Mouse (Mus musculus): ENCODE data around the gene Cfap73. TPM values are rescaled to one million over a fixed set of nuclear protein-coding genes. Genes with fewer than 3 reads are reported as not detected.

The Cfap73 gene
- total RNA-seq, 2 experiments from 2014 or later, result not detected

DNA sequence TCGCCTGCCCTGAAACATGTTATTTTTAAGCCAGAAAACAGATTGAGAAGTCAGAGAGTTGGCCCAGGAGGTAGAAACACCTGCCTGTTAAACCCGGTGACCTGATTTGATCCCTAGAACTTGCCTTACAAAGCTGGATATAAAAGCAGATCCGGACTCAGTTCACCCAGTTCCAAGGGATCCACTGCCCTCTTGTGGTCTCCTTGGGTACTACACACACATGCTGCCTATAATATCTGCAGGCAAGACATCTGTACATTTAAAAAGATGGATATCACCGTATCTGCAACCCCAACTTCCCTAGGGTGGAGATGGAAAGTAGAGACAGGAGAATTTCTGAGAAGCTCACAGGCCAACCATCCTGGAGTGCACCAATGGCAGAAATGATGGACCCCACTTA, 18.1 kb downstream of the Cfap73 start:
- ATAC-seq (replicated peaks; ENCODE audit: poor library complexity), result no peak

DNA sequence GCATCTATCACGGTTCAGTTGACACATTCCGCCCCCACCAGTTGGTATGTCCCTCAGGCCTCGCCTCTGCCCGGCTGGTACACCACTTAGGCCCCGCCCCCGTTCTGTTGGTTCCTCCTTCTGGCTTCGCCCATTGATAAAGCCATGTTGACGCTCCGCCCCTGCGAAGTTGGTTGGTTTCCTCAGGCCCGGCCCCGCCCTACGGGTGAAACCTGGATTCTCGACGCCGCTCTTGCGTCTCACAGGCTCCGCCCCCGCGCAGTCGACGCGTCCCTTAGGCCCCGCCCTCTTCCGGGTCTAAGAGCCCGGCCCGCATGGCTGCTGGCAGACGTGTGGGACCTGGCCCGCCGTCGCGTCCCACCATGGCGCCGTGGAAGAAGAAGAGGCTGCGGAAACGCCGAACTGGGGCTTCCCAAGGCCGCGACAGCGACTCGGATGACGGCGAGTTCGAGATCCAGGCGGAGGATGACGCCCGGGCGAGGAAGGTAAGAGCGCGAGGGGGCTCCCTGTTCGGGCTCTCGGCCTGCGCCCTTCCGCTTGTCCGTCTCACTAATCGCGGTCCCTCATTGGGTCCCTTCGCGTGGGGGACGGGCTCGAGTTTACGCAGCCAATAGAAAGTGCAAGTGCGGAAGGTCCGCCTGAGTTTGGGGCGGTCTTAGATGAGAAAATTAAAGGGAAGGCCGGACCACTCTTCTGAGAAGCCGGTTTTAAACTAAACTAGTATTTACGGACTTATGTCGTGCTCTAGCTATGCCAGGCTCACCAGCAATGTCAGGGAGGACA, 21.0 kb downstream of the Cfap73 start:
- peak; percentile 83 for ATAC-seq (replicated peaks; ENCODE audit: poor library complexity)

DNA sequence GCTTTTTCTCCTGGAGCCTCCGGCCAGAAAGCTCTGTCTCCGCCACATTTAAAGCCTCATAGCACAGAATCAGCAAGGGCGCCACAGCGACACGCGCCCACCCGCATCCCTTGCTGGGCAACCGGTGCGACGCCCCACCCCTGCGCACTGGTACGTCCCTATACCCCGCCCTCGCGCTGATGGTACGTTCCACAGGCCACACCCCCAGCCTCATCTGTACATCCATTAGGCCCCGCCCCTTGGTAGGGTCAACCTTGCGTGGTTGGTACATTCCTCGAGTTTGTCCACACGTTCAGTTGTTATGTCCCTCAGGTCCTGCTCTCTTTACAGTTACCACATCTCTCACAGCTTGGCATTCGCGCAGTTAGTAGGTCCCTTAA, 21.6 kb downstream of the Cfap73 start, which contains the start of the genes Rita1 and Ddx54:
Gene Rita1, minus strand, starts transcription at position 148 of the 380 bp plus-strand sequence.
Gene Ddx54, plus strand, starts transcription at position 298 of the 380 bp plus-strand sequence.
- ATAC-seq (replicated peaks; ENCODE audit: poor library complexity), result peak; percentile 77

DNA sequence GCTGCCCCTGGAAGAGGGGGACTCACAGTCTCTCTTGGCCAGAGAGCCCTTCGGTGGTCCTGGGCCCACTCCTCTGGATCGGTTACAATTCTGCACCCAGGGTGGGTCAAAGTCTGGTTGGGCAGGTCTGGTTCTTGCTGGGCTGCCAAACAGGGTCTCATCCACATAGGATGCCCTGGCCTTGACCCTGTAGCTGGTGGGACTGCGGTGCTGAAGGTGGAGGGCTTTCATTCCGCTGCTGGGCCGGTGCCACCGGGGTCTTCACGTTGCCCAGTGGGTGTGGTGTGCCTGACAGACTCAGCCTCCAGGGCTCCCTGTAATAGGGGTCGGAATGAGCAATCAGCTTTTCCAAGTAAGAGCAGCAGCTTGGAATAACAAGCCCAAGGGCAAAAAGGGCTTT, 22.6 kb downstream of the Cfap73 start:
- no peak for ATAC-seq (replicated peaks; ENCODE audit: poor library complexity)

DNA sequence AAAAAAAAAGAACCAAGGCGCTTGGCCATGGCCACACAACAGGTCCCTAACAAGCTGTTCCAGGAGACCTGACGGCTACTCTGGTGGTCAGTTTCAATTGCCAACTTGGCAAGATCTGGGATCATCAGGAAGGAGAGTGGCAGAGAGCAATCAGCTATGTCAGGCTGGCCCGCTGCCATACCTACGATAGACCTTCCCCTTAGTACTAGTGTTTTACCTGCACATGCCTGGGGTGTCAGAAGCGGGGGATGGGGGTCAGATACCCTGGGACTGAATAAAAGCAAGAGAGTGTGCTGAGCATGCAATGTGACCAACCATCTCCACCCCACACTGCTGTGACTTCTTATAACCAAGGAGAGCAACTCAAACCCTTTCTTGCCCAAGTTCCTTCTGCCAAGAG, 23.1 kb downstream of the Cfap73 start:
- ATAC-seq (replicated peaks; ENCODE audit: poor library complexity), result no peak

DNA sequence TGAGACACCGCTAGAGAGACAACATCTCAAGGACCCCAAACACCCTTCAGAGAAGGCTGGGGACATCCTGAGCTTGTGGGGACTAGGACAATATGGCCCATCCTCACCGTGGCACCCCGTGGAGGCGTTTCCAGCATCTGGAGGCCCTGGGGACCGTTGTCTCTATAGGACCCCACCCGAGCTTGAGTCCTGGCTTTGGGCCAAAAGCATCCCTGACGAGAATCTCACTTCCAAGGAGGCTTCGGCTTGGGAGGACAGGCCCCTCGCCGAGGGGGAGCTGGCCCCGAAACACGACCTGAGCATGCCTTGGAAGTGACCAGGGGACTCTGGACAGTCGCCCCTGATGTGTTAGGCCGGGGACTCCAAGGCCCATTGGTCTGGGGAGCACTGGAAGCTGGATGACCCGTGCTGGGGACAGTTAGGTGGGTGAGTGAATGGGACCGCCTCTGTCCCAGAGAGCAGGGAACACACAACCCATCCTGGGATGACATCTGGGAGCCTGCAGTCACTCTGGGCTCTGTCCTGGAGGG, 24.7 kb downstream of the Cfap73 start:
- no peak for ATAC-seq (replicated peaks; ENCODE audit: poor library complexity)

DNA sequence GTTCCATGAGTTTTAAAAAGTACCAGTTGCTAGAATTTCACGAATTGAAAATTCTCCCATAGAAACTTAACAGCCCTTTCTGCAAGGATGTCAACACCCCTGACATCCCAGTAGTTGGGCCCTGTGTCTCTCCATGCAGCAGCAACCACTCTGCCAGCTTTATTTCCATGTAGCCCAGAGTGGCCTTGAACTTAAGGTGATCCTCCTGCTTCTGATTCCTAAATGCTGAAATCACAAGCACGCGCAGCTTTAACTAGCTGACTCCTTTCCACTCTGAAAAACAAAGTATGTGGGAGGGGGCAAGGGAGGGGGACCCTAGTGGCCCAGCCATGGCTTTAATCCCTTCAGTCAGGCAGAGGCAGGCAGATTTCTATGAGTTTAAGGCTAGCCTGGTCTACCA, 26.7 kb downstream of the Cfap73 start:
- no peak for ATAC-seq (replicated peaks; ENCODE audit: poor library complexity)

DNA sequence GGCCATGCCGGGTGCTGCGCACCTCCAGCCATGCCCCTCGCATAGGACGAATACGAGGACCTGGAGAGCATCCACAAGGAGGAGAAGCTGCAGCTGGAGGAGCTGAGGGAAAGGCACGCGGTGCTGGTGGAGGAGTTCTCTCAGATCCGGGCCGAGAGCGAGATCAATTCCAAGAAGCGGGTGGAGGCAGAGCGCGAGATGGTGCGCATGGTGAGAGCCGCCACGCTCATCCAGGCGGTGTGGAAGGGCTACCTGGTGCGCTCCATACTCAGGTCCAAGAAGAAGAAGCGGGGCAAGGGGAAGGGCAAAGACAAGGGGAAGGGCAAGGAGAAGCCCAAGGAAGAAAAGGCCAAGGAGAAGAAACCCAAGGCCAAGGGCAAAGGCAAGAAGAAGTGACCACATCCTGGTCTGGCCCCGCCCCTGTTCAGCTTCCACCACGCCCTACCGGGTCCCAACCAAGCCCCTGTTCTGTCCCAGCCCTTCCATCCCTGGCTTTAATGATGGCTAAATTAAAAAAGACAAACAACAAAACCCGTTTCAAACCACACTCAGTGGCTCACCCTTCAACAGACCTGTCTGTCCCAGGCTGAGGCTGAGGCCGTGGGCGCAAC, 27.3 kb downstream of the Cfap73 start:
- ATAC-seq (replicated peaks; ENCODE audit: poor library complexity), result no peak

DNA sequence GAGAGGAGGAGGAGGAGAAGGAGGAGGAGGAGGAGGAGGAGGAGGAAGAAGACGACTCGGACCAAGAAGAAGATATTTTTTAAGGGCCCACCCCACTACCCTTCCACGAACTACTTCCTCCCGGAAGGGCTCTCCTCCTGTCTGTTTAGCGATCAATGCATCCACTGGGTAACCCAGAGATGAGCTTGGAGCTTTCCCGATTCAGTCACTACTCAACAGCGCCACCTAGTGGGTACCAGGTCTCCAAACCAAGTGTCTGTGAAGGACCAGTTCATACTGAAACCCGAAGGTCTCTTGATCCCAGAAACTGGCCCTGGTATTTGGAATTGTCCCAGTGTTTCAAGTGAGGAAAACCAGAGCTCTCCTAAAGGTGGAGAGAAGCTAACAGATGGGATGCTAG, 28.3 kb downstream of the Cfap73 start:
- ATAC-seq (replicated peaks; ENCODE audit: poor library complexity), result peak; percentile 86

DNA sequence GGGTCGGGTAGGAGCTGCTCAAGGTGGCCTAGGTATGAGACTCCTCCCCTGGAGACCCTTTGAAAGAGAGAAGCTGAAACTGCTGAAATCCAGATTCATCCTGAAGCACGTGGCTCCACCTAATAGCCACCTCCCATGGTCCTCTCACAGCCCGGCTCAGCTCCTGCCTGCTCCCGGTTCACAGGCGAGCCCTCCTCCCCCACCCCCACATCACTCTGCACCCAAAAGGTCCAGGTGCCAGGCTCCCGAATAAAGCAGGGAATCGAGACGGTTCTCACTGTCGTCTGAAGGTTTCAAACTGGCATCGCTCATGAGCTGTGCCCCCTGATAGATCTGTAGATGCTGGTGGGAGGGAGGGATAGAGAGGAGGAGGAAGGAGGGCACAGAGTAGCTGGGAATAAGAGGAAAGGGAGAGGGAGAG, 28.8 kb downstream of the Cfap73 start:
- ATAC-seq (replicated peaks; ENCODE audit: poor library complexity), result no peak

DNA sequence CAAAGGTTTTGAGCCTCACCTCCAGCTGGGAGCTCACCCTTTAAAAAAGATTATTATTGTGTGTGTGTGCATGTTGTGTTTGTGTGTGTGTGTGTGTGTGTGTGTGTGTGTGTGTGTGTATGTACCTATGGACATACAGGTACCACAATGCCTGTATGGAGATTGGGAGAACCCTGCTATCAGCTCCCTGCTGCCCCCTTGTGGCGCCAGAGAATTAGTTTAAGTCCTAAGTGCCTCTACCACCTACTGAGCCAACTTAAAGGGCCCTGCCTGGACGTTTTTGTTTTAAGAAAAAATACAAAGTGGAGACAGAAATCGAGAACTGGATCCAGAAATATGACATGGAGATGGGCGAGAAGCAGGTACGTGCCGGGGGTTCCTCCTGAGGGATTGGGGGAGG, 29.2 kb downstream of the Cfap73 start:
- peak; percentile 67 for ATAC-seq (replicated peaks; ENCODE audit: poor library complexity)

DNA sequence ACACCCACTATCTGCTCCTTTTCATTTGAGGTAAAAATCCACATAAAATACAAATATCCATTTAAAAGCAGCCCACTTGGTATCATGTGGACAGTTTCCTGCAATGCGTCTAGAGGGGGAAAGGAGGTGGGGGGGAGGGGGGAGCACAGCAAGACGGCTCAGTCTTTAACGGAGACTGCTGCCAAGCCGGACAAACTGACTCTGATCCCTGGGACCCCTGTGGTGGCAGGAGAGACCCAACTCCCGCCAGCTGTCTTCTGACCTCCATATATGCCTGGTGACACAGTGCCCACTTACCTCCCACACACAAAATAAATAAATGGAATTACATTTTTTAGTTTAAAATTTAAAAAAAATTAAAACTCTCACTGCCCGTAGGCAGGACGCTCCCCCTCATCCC, 30.5 kb downstream of the Cfap73 start:
- no peak for ATAC-seq (replicated peaks; ENCODE audit: poor library complexity)

DNA sequence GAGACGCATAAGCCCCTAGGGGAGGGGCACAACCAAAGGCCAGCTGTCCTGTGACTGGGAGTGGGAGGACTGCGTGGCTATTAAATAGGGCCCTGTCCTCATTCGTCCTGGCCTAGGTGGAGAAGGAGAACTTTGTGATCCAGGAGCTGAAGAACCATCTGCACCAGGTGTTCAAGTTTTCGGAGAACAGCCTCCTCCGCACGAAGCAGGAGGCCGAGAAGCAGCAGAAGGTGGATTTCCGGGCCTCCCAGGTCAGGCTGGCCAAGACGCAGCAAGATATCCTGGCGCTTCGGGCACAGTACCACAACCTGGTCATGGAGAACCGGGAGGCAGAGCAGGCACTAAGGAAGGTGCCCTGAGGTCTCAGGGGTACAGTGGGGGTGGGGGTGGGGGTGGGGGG, 31.8 kb downstream of the Cfap73 start:
- ATAC-seq (replicated peaks; ENCODE audit: poor library complexity), result no peak

DNA sequence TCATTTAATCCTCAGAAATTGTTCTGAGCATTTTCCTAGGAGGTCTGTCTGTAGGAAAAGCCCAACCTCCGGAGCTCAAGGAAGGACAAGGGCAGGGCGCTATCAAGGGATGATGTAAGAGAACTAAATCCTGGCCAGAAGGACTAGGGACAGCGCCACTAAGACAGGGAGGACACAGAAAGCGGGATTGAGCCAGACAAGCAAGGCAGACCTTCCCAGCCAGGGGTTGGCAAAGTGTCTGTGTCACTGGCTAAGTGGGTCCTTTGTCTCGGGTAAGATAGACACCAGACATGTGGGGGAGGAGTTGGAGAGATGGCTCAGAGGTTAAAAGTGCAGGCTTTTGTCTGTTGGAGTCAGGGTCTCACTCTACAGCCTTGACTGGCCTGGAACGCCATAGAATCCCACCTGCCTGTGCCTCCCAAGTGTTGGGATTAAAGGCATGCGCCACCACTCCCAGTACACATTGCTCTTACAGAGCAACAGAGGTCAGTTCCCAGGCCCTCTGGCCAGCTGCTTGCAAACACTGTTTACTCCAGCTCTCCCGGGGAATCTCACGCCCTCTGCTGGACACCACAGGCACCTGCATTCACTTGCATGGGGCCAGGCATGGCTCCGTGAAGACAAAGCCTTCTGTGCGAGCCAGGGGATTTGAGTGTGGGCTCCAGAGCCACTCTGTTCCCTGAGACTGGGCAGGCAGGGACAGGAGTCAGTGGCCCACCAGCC, 32.9 kb downstream of the Cfap73 start:
- ATAC-seq (replicated peaks; ENCODE audit: poor library complexity), result peak; percentile 45

DNA sequence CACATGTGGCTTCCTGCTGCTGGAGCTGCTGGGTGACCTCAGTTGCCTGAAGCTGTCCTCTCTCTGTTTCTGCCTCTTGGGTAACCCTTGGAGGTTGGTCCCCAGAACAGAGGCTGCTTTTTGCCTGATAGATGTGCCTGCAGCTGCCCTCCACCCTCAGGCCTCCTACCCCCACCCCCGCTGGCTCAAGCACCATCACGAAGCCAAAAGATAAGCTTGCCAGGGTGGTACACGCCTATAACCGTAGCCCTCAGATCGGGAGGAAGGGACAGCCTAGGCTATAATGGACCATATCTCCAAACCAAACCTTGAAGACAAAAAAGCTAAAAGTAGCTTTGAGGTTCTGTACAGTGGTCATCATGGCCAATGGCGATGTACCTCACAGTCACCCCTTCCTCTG, 34.4 kb downstream of the Cfap73 start:
- ATAC-seq (replicated peaks; ENCODE audit: poor library complexity), result peak; percentile 84

DNA sequence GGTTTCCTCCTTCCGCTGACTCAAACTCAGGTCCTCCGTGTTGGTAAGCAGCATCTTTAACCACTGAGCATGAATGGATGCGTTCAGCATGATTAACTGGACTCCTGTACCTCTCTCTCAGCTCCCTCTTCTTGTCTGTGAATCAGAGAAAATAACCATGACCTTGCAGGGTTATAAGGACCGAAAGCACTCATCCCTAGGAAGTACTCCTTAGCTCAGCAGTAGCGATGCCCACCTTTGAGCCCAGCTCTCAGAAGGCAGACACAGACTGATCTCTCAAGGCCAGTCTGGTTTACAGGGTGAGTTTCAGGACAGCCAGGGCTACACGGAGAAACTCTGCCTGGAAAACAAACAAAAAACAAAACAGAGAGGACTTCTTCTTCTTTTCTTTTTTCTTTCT, 39.5 kb downstream of the Cfap73 start:
- no peak for ATAC-seq (replicated peaks; ENCODE audit: poor library complexity)

DNA sequence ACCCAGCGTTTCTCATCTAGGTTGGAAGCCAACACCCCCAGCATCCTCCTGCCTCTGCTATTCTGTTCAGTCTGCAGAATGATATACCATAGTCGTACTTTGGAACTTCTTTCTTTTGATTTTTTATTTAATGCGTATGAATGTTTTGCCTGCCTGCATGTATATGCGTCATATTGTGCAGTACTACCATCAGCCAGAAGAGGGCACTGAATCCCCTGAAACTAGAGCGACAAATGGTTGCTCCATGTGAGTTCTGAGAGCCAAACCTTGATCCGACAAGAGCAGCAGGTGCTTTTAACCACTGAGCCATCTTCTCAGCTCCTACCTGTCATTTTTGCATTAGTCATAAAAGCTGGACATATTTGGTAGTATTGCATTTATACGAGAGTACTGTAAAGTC, 41.9 kb downstream of the Cfap73 start:
- ATAC-seq (replicated peaks; ENCODE audit: poor library complexity), result no peak

DNA sequence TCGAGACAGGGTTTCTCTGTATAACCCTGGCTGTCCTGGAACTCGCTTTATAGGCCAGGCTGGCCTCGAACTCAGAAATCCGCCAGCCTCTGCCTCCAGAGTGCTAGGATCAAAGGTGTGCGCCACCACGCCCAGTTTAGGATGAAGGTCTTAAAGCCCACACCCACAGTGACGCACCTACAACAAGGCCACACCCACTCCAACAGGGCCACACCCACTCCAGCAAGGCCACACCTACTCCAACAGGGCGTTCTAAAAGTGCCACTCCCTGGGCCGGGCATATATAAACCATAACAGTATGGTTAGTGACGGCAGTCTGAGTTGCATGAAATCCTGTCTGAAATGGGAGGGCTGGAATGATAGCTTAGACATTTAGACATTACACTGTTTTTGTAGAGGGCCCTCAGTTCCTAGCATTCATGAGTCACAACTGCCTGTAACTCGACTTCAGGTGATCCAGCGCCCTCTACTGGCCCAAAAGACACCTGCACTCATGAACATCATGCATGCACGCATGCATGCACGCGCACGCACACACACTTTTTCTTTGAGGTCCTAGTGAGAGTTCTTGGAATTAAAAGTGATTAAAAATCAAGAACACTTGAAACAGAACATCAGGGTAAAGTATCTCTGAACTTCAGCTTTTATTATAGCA, 43.6 kb downstream of the Cfap73 start:
- 0 out of 2 replicates have a peak, but pooled peaks have one; percentile 14 for ATAC-seq (replicated peaks; ENCODE audit: poor library complexity)

DNA sequence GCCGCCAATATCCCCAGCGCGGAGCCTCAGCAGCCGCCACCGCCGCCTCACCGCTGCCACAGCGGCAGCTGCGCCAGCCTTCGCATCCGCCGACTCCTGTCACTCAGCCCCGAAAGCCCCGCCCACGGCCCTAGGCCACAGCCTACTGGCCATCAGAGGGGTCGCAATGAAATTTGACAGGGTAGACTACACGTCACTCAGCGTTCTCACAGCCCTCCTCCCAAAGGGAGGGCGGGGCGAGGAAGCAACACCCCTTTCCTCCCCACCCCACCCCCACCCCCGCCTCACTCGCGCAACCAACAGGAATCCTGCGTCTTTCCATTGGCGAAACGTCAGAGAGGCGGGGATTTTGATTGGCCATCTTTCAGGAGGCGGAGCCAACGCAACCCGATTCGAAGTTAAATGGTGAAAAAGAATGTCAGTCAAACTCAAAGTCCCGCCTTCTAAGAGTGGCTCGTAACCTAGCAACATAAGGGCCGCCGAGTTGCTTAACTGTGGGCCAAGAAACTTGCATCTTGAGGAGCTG, 45.4 kb downstream of the Cfap73 start, which contains the start of the genes Tpcn1 and Iqcd:
Gene Tpcn1, minus strand, starts transcription at position 105 of the 526 bp plus-strand sequence.
Gene Iqcd, plus strand, starts transcription at position 448 of the 526 bp plus-strand sequence.
- peak; percentile 83 for ATAC-seq (replicated peaks; ENCODE audit: poor library complexity)

DNA sequence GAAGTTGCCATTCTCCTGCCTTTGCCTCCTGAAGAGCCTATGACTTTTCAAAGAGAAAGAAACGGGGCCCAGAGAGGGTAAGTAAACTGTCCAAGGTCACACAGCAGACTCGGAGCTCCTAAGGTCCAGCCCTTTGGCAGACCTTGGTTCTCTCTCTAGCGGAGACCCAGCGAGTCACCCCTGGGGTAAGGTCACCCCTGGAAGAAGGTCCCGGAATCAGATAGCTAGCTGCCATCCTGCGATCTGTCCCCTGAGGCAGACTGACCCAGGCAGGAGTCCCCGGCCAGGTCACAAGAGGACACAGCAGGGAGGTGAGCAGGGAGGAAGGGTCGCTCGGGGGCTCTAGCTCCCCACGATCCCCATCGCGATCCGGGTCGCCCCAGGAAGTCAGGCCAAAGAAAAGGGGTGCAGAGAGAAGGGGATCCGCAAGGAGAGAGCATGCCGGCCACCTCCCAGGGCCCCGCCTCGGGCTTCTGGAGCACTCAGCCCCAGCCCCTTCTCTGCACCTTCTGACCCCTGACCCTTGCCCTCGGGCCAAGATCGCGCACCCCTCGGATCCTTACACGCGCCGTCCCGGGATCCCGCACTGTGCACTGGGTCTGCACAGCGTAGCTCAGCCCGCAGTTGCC, 46.0 kb downstream of the Cfap73 start:
- ATAC-seq (replicated peaks; ENCODE audit: poor library complexity), result no peak
